ENCODE assay signal across 19 mouse cellular contexts in genomic region chr11:35598732-35599131, GRCm38 (mm10).
A peak's percentile ranks its signal among the peaks of the same experiment; 100 is the strongest.
DNase-seq lines count a peak whose midpoint lies in the region; ATAC-seq lines count a peak whose summit lies in the region.
"Had no signal": no experiment of that assay in that cellular context is flagged by ENCODE, and none has a peak within 500 bp of the region (broad histone marks: within the 10 kb centered on the region; RNA-seq: fewer than 3 reads in every experiment).

No protein-coding gene starts in this region.

- 24% methylated on average over 7 of the region's 7 CpGs for whole genome bisulfite sequencing in hindbrain, embryonic 13.5 days

- no peak overlapping the region for H3K4me2 ChIP-seq in hindbrain, embryonic 13.5 days
- H3K4me2 ChIP-seq: forebrain, embryonic 15.5 days; heart, embryonic 11.5 days; limb, embryonic 15.5 days; liver, embryonic 15.5 days; midbrain, embryonic 15.5 days had no signal

- ATAC-seq in hindbrain, embryonic 13.5 days (ENCODE audit: low FRiP score): no peak
- ATAC-seq: forebrain, embryonic 15.5 days; inflammation-experienced regulatory T-cells, adult 6 months; lung, postnatal 0 days; midbrain, embryonic 15.5 days had no signal

- no peaks in the 10 kb centered on the region for H3K9me3 ChIP-seq in hindbrain, embryonic 13.5 days
- H3K9me3 ChIP-seq: forebrain, embryonic 15.5 days; limb, embryonic 15.5 days; liver, embryonic 15.5 days; midbrain, embryonic 15.5 days had no signal

- H3K27ac ChIP-seq in hindbrain, embryonic 13.5 days: 0 out of 2 replicates have a peak overlapping the region, but pooled peaks have one; percentile 18
- H3K27ac ChIP-seq: forebrain, embryonic 15.5 days; limb, embryonic 15.5 days; liver, embryonic 15.5 days; midbrain, embryonic 15.5 days had no signal

- H3K9ac ChIP-seq in hindbrain, embryonic 13.5 days: no peak overlapping the region
- H3K9ac ChIP-seq: forebrain, embryonic 15.5 days; limb, embryonic 15.5 days; liver, embryonic 15.5 days; midbrain, embryonic 15.5 days had no signal

- H3K4me1 ChIP-seq in hindbrain, embryonic 13.5 days (replicated peaks): peaks cover 80% of the 10 kb centered on the region

- H3K27me3 ChIP-seq in hindbrain, embryonic 13.5 days: no peaks in the 10 kb centered on the region
- H3K27me3 ChIP-seq: limb, embryonic 15.5 days; liver, embryonic 15.5 days had no signal

- H3K36me3 ChIP-seq in hindbrain, embryonic 13.5 days: no peaks in the 10 kb centered on the region
- H3K36me3 ChIP-seq: forebrain, embryonic 15.5 days; liver, embryonic 15.5 days; midbrain, embryonic 15.5 days had no signal

- peak; percentile 48 to 49 for DNase-seq in frontal cortex, postnatal 36 days (ENCODE audit: low spot score in 2 of 2)
- no peak for DNase-seq in frontal cortex, postnatal 25 days (ENCODE audit: low spot score in 2 of 2)
- DNase-seq in layer of hippocampus, adult 18-20 months (ENCODE audit: low spot score in 2 of 2): peak; percentile 49 to 72
- no peak for DNase-seq in layer of hippocampus, postnatal 10 days (ENCODE audit: low spot score in 2 of 2)
- DNase-seq in brain, adult 2 months (ENCODE audit: low read depth, low spot score): peak; percentile 72
- no peak for DNase-seq in lung, postnatal 36 days
- DNase-seq: adrenal gland, postnatal 36 days; cerebellum, adult 2 months; heart, postnatal 14 days; kidney, adult 8-10 months; thymus, postnatal 25 days had no signal

- no peak overlapping the region for H3K4me3 ChIP-seq in hindbrain, embryonic 13.5 days
- H3K4me3 ChIP-seq: forebrain, embryonic 15.5 days; limb, embryonic 15.5 days; liver, embryonic 15.5 days; midbrain, embryonic 15.5 days had no signal

Comparison
In these comparisons a context has a peak if more than half of its experiments do, and no peak if none do; other contexts are left out.
1. DNase-seq: peak in frontal cortex, postnatal 36 days (2 of 2), layer of hippocampus, adult 18-20 months (2 of 2) and brain, adult 2 months (single experiment); none in frontal cortex, postnatal 25 days (0 of 2), layer of hippocampus, postnatal 10 days (0 of 2) and lung, postnatal 36 days (single experiment).